Mouse (Mus musculus): ENCODE measurements around the gene Thap8. TPM values are rescaled to one million over a fixed set of nuclear protein-coding genes. Genes with fewer than 3 reads are reported as not detected.

Thap8 gene
- polyA plus RNA-seq, 1 experiment from 2014 or later, result 0.26 TPM

- H3K9me3 ChIP-seq (ENCODE audit: low read depth, low read length), result no peaks in the 10 kb centered on the region
- no peak for TF ChIP-seq CTCF (IDR thresholded peaks at IDR 0.05; ENCODE audit: low read depth)
- H3K27me3 ChIP-seq (ENCODE audit: insufficient read depth, low read length), result no peaks in the 10 kb centered on the region
- no peak for ATAC-seq (ENCODE audit: insufficient read depth)
- H3K4me3 ChIP-seq (ENCODE audit: low read depth, low read length), result no peak overlapping the region
- H3K9ac ChIP-seq, result no peak overlapping the region
- H3K4me2 ChIP-seq, result no peak overlapping the region
- no peak for DNase-seq
- H3K4me1 ChIP-seq (ENCODE audit: insufficient read depth), result no peaks in the 10 kb centered on the region
- WGBS, result 72% methylated on average over 3 of the region's 3 CpGs
- peaks cover 58% of the 10 kb centered on the region for H3K36me3 ChIP-seq (ENCODE audit: insufficient read depth)
- no peak overlapping the region for H3K27ac ChIP-seq (ENCODE audit: low read depth)
Observed at GRCm38 (mm10) chr7:30266780-30267179, 13.1 kb upstream of the Thap8 start.

GRCm38 (mm10) chr7:30269641-30270040, 10.3 kb upstream of the Thap8 start:
- Histone ChIP-seq H3K4me2 (no peak overlapping the region), H3K27me3 (ENCODE audit: insufficient read depth, low read length) (no peaks in the 10 kb centered on the region), H3K9ac (no peak overlapping the region), H3K4me1 (ENCODE audit: insufficient read depth) (no peaks in the 10 kb centered on the region), H3K4me3 (ENCODE audit: low read depth, low read length) (no peak overlapping the region), H3K36me3 (ENCODE audit: insufficient read depth) (peaks cover 51% of the 10 kb centered on the region), H3K27ac (ENCODE audit: low read depth) (no peak overlapping the region), H3K9me3 (ENCODE audit: low read depth, low read length) (no peaks in the 10 kb centered on the region)
- DNase-seq (no peak), ATAC-seq (ENCODE audit: insufficient read depth) (no peak)
- 78% methylated on average over 4 of the region's 4 CpGs for WGBS
- TF ChIP-seq CTCF (IDR thresholded peaks at IDR 0.05; ENCODE audit: low read depth), result no peak

DNA sequence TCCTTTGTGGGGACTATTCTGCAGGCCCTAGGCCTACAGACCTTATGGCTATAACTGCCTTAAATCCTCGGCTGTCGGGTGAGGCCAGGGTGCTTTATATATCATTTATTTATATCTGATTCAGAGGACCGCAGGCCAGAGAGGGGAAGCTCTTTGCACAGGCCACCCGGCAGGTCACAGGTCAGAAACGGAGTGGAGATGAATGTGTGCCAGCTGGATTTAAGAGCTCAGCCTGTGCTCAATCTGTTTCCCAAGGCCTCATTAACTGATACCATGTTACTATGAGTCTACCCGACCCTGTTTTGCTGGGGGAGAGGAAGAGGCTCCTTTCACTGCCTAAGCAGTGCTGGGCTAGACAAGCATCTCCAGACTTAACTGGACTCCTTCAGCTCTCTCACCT, 5.5 kb upstream of the Thap8 start:
- Histone ChIP-seq H3K4me2 (no peak overlapping the region), H3K36me3 (ENCODE audit: insufficient read depth) (peaks cover 17% of the 10 kb centered on the region; the same call in 1 of the 2 replicates), H3K9ac (no peak overlapping the region), H3K27ac (ENCODE audit: low read depth) (no peak overlapping the region), H3K9me3 (ENCODE audit: low read depth, low read length) (no peaks in the 10 kb centered on the region), H3K4me1 (ENCODE audit: insufficient read depth) (no peaks in the 10 kb centered on the region; the same call in 1 of the 2 replicates), H3K27me3 (ENCODE audit: insufficient read depth, low read length) (no peaks in the 10 kb centered on the region), H3K4me3 (ENCODE audit: low read depth, low read length) (no peak overlapping the region)
- DNase-seq (peak; percentile 23), ATAC-seq (ENCODE audit: insufficient read depth) (no peak)
- TF ChIP-seq CTCF (IDR thresholded peaks at IDR 0.05; ENCODE audit: low read depth), result no peak
- 45% methylated on average over 6 of the region's 6 CpGs for WGBS

GRCm38 (mm10) chr7:30278911-30279310, 983 bp upstream of the Thap8 start:
- H3K9me3 ChIP-seq (ENCODE audit: low read depth, low read length), result no peaks in the 10 kb centered on the region
- peak overlapping the region; percentile 94 for H3K4me2 ChIP-seq
- DNase-seq (no peak), ATAC-seq (ENCODE audit: insufficient read depth) (no peak)
- H3K9ac ChIP-seq, result no peak overlapping the region
- H3K4me1 ChIP-seq (ENCODE audit: insufficient read depth), result peaks cover 4% of the 10 kb centered on the region; the same call in 1 of the 2 replicates
- H3K27ac ChIP-seq (ENCODE audit: low read depth), result no peak overlapping the region
- H3K4me3 ChIP-seq (ENCODE audit: low read depth, low read length), result peak overlapping the region; percentile 79
- no peak for TF ChIP-seq CTCF (IDR thresholded peaks at IDR 0.05; ENCODE audit: low read depth)
- H3K36me3 ChIP-seq (ENCODE audit: insufficient read depth), result no peaks in the 10 kb centered on the region
- H3K27me3 ChIP-seq (ENCODE audit: insufficient read depth, low read length), result no peaks in the 10 kb centered on the region
- WGBS, result 57% methylated on average over 2 of the region's 2 CpGs

DNA sequence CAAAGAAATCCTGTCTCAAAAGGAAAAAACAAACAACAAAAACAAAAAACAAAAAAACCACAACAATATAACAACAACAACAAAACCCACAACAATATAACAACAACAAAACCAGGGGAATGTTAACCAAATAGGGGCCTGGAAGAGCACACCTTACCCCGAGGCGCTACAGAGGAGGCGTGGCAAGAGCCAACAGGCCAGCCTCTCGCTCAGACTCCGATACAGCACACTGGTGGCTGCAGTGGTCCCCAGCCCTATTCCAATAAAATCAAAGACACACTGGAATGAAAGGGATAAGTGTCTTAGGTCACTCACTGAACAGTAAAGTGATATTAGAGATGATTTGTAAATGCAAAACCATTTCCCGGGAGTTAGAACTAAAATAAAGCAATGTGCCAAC, 358 bp upstream of the Thap8 start:
- Histone ChIP-seq H3K9ac (peak overlapping the region; percentile 56), H3K27ac (ENCODE audit: low read depth) (peak overlapping the region; percentile 99), H3K36me3 (ENCODE audit: insufficient read depth) (no peaks in the 10 kb centered on the region), H3K27me3 (ENCODE audit: insufficient read depth, low read length) (no peaks in the 10 kb centered on the region), H3K4me2 (peak overlapping the region; percentile 94), H3K4me1 (ENCODE audit: insufficient read depth) (peaks cover 4% of the 10 kb centered on the region; the same call in 1 of the 2 replicates), H3K9me3 (ENCODE audit: low read depth, low read length) (no peaks in the 10 kb centered on the region), H3K4me3 (ENCODE audit: low read depth, low read length) (peak overlapping the region; percentile 79)
- ATAC-seq (ENCODE audit: insufficient read depth), result no peak
- TF ChIP-seq CTCF (IDR thresholded peaks at IDR 0.05; ENCODE audit: low read depth), result no peak
- 0% methylated on average over 6 of the region's 6 CpGs for WGBS
- DNase-seq, result no peak

DNA sequence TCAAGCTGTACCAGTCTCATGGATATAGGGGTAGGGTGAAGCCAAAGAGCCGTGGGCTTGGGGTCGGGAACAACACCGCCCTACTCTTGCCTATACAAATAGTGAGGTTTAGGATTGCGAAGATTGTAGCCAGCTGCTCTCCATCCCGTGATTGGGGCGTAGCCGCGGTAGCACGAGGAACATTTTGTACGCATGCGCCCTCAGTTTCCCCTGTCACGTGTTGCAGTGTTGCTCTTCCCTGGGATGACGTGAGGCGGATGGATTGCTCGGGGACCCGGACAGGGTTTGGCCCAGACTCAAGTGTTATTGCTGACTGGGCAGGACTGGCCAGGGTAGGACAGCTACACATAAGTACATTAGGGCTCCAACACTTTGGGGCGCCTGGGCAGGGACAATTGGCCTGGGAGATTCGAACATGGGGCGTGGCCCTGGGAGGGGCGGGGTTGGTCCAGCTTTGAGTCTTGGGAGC, 810 bp downstream of the Thap8 start:
- Histone ChIP-seq H3K4me2 (peak overlapping the region; percentile 94), H3K9me3 (ENCODE audit: low read depth, low read length) (no peaks in the 10 kb centered on the region), H3K36me3 (ENCODE audit: insufficient read depth) (no peaks in the 10 kb centered on the region), H3K9ac (peak overlapping the region; percentile 41), H3K27me3 (ENCODE audit: insufficient read depth, low read length) (no peaks in the 10 kb centered on the region), H3K4me1 (ENCODE audit: insufficient read depth) (peaks cover 4% of the 10 kb centered on the region; the same call in 1 of the 2 replicates), H3K27ac (ENCODE audit: low read depth) (peak overlapping the region; percentile 99), H3K4me3 (ENCODE audit: low read depth, low read length) (peak overlapping the region; percentile 79)
- peak; percentile 92 for ATAC-seq (ENCODE audit: insufficient read depth)
- WGBS, result under 1% methylated on average over 20 of the region's 20 CpGs
- peak; percentile 96 for DNase-seq
- no peak for TF ChIP-seq CTCF (IDR thresholded peaks at IDR 0.05; ENCODE audit: low read depth)

- DNase-seq, result no peak
- Histone ChIP-seq H3K4me2 (peak overlapping the region; percentile 94), H3K4me1 (ENCODE audit: insufficient read depth) (peaks cover 4% of the 10 kb centered on the region; the same call in 1 of the 2 replicates), H3K36me3 (ENCODE audit: insufficient read depth) (no peaks in the 10 kb centered on the region), H3K4me3 (ENCODE audit: low read depth, low read length) (no peak overlapping the region; the same call in 1 of the 2 replicates), H3K27me3 (ENCODE audit: insufficient read depth, low read length) (no peaks in the 10 kb centered on the region), H3K9me3 (ENCODE audit: low read depth, low read length) (no peaks in the 10 kb centered on the region), H3K27ac (ENCODE audit: low read depth) (peak overlapping the region; percentile 99; the same call in 1 of the 2 replicates), H3K9ac (no peak overlapping the region)
- 48% methylated on average over 4 of the region's 4 CpGs for WGBS
- TF ChIP-seq CTCF (IDR thresholded peaks at IDR 0.05; ENCODE audit: low read depth), result no peak
- no peak for ATAC-seq (ENCODE audit: insufficient read depth)
Observed at GRCm38 (mm10) chr7:30281522-30281921, 1.6 kb downstream of the Thap8 start.
